Mouse (Mus musculus) embryo, embryonic 10.5 days (tissue): Measurements from ENCODE around the gene Olfr95.
A peak's percentile ranks its signal among the peaks of the same experiment; 100 is the strongest.
"Not testable (repeated sequence)": the region's sequence is repeated elsewhere in the genome, so short reads cannot be mapped to it uniquely, and the experiment has no call there.

ENCODE experiments used
- DNase-seq: peaks from one replicate; pipeline ENCODE4 v3.0.0-alpha.2; 2015; ENCODE audit warnings: low spot score

Gene Olfr95

GRCm38 (mm10) chr17:37213018-37213417 is at the start of gene Olfr95:
Gene Olfr95, minus strand, starts transcription at chr17:37213118.
- no peak for DNase-seq

GRCm38 (mm10) chr17:37250544-37250943 is 37.6 kb upstream of the Olfr95 start:
- DNase-seq: peak; percentile 33

GRCm38 (mm10) chr17:37249460-37249859 is 36.5 kb upstream of the Olfr95 start:
- DNase-seq: no peak

GRCm38 (mm10) chr17:37246715-37247114 is 33.8 kb upstream of the Olfr95 start:
- peak; percentile 52 for DNase-seq

- DNase-seq: no peak
Observed at GRCm38 (mm10) chr17:37242198-37242597, 29.3 kb upstream of the Olfr95 start.

GRCm38 (mm10) chr17:37237230-37237629 is 24.3 kb upstream of the Olfr95 start, which contains the start of gene Olfr97:
Gene Olfr97, minus strand, starts transcription at chr17:37237330.
- DNase-seq: not testable (repeated sequence)

- peak; percentile 8 for DNase-seq
Observed at GRCm38 (mm10) chr17:37221879-37222278, 9.0 kb upstream of the Olfr95 start.

- no peak for DNase-seq
Observed at GRCm38 (mm10) chr17:37219846-37220245, 6.9 kb upstream of the Olfr95 start, which contains the start of gene Olfr96. Gene Olfr96, plus strand, starts transcription at chr17:37220146.

GRCm38 (mm10) chr17:37218486-37218885 is 5.6 kb upstream of the Olfr95 start:
- no peak for DNase-seq

- DNase-seq: peak; percentile 14
Observed at GRCm38 (mm10) chr17:37210884-37211768, 1.8 kb downstream of the Olfr95 start.

- DNase-seq: no peak
Observed at GRCm38 (mm10) chr17:37203917-37204236, 9.0 kb downstream of the Olfr95 start.

- peak; percentile 92 for DNase-seq
Observed at GRCm38 (mm10) chr17:37203206-37203916, 9.6 kb downstream of the Olfr95 start.

GRCm38 (mm10) chr17:37200894-37201293 is 12.0 kb downstream of the Olfr95 start, which contains the start of gene Olfr94:
Gene Olfr94, minus strand, starts transcription at chr17:37200994.
- DNase-seq: no peak

GRCm38 (mm10) chr17:37196845-37197724 is 15.8 kb downstream of the Olfr95 start:
- DNase-seq: peak; percentile 71

- no peak for DNase-seq
Observed at GRCm38 (mm10) chr17:37194782-37195181, 18.1 kb downstream of the Olfr95 start.

- DNase-seq: no peak
Observed at GRCm38 (mm10) chr17:37193656-37194055, 19.3 kb downstream of the Olfr95 start, which contains the start of gene Ubd. Gene Ubd, plus strand, starts transcription at chr17:37193892.

GRCm38 (mm10) chr17:37193032-37193431 is 19.9 kb downstream of the Olfr95 start:
- DNase-seq: no peak

GRCm38 (mm10) chr17:37190711-37191110 is 22.2 kb downstream of the Olfr95 start:
- peak; percentile 55 for DNase-seq

GRCm38 (mm10) chr17:37185474-37185873 is 27.4 kb downstream of the Olfr95 start:
- DNase-seq: no peak

- no peak for DNase-seq
Observed at GRCm38 (mm10) chr17:37161394-37161793, 51.5 kb downstream of the Olfr95 start, which contains the start of gene Olfr93. Gene Olfr93, minus strand, starts transcription at chr17:37161494.
